Mouse (Mus musculus) splenic B cell, adult 2 months (primary cell): ENCODE results near the gene Smim17.

ENCODE experiments used
- DNase-seq: peaks from one replicate; pipeline ENCODE4 v3.0.0-alpha.2; 2011; ENCODE audit warnings: low read depth, low spot score
- H3K27me3 ChIP-seq: 2 replicates; pipeline ENCODE4 v1.6.1; 2012; ENCODE audit warnings: mild to moderate bottlenecking, low read length, moderate library complexity, mixed read lengths; ENCODE audit not compliant: control insufficient read depth, poor library complexity, insufficient read depth, severe bottlenecking
- H3K36me3 ChIP-seq: 2 replicates; pipeline ENCODE4 v1.6.1; 2012; ENCODE audit warnings: mild to moderate bottlenecking, low read length, moderate library complexity, mixed read lengths; ENCODE audit not compliant: control insufficient read depth, poor library complexity, insufficient read depth, severe bottlenecking

The Smim17 gene

GRCm38 (mm10) chr7:6383044-6383455 is 15.5 kb upstream of the Smim17 start, which contains the start of gene Zfp28:
Gene Zfp28 (plus strand): TSS chr7:6383295.
- DNase-seq: peak; percentile 96
- Histone ChIP-seq H3K36me3 (no peaks in the 10 kb centered on the region), H3K27me3 (no peaks in the 10 kb centered on the region)

GRCm38 (mm10) chr7:6384011-6384410 is 14.5 kb upstream of the Smim17 start:
- no peak for DNase-seq
- H3K27me3 ChIP-seq: no peaks in the 10 kb centered on the region
- H3K36me3 ChIP-seq: no peaks in the 10 kb centered on the region

- Histone ChIP-seq H3K36me3 (0 out of 2 replicates have a peak, but pooled peaks cover 2% of the 10 kb centered on the region), H3K27me3 (no peaks in the 10 kb centered on the region)
- DNase-seq: no peak
Observed at GRCm38 (mm10) chr7:6386995-6387394, 11.5 kb upstream of the Smim17 start.

- DNase-seq: no peak
- Histone ChIP-seq H3K27me3 (no peaks in the 10 kb centered on the region), H3K36me3 (0 out of 2 replicates have a peak, but pooled peaks cover 4% of the 10 kb centered on the region)
Observed at GRCm38 (mm10) chr7:6388971-6389370, 9.5 kb upstream of the Smim17 start.

- Histone ChIP-seq H3K36me3 (0 out of 2 replicates have a peak, but pooled peaks cover 4% of the 10 kb centered on the region), H3K27me3 (no peaks in the 10 kb centered on the region)
- DNase-seq: no peak
Observed at GRCm38 (mm10) chr7:6389449-6389848, 9.1 kb upstream of the Smim17 start.

- Histone ChIP-seq H3K27me3 (no peaks in the 10 kb centered on the region; the same call in 1 of the 2 replicates), H3K36me3 (no peaks in the 10 kb centered on the region)
- peak; percentile 84 for DNase-seq
Observed at GRCm38 (mm10) chr7:6410043-6410442, 11.5 kb downstream of the Smim17 start, which contains the start of gene Gm20715. Gene Gm20715 (plus strand): TSS chr7:6410277.

GRCm38 (mm10) chr7:6414626-6415441 is 16.3 kb downstream of the Smim17 start:
- Histone ChIP-seq H3K36me3 (no peaks in the 10 kb centered on the region), H3K27me3 (no peaks in the 10 kb centered on the region; the same call in 1 of the 2 replicates)
- no peak for DNase-seq

- DNase-seq: no peak
- H3K36me3 ChIP-seq: no peaks in the 10 kb centered on the region
- no peaks in the 10 kb centered on the region; the same call in 1 of the 2 replicates for H3K27me3 ChIP-seq
Observed at GRCm38 (mm10) chr7:6415442-6415787, 16.9 kb downstream of the Smim17 start.

- no peaks in the 10 kb centered on the region for H3K27me3 ChIP-seq
- no peaks in the 10 kb centered on the region for H3K36me3 ChIP-seq
- DNase-seq: no peak
Observed at GRCm38 (mm10) chr7:6419894-6420293, 21.4 kb downstream of the Smim17 start.

GRCm38 (mm10) chr7:6429381-6429780 is 30.9 kb downstream of the Smim17 start:
- Histone ChIP-seq H3K27me3 (no peaks in the 10 kb centered on the region), H3K36me3 (no peaks in the 10 kb centered on the region)
- DNase-seq: peak; percentile 4

- H3K27me3 ChIP-seq: no peaks in the 10 kb centered on the region
- H3K36me3 ChIP-seq: no peaks in the 10 kb centered on the region
- DNase-seq: peak; percentile 66
Observed at GRCm38 (mm10) chr7:6430342-6430741, 31.8 kb downstream of the Smim17 start.

GRCm38 (mm10) chr7:6438388-6438787 is 39.9 kb downstream of the Smim17 start, which contains the start of gene Olfr1344:
Gene Olfr1344 (plus strand): TSS chr7:6438688.
- no peak for DNase-seq
- H3K27me3 ChIP-seq: no peaks in the 10 kb centered on the region
- H3K36me3 ChIP-seq: no peaks in the 10 kb centered on the region

- DNase-seq: no peak
- Histone ChIP-seq H3K27me3 (no peaks in the 10 kb centered on the region), H3K36me3 (no peaks in the 10 kb centered on the region)
Observed at GRCm38 (mm10) chr7:6441173-6441572, 42.7 kb downstream of the Smim17 start.

- no peak for DNase-seq
- Histone ChIP-seq H3K27me3 (no peaks in the 10 kb centered on the region), H3K36me3 (no peaks in the 10 kb centered on the region)
Observed at GRCm38 (mm10) chr7:6447771-6448170, 49.3 kb downstream of the Smim17 start.

- no peak for DNase-seq
- no peaks in the 10 kb centered on the region for H3K36me3 ChIP-seq
Observed at GRCm38 (mm10) chr7:6455868-6456267, 57.4 kb downstream of the Smim17 start, which contains the start of gene Olfr1336. Gene Olfr1336 (plus strand): TSS chr7:6456168.

More at GRCm38 (mm10) chr7:6455868-6456267, 57.4 kb downstream of the Smim17 start, which contains the start of gene Olfr1336:
- no peaks in the 10 kb centered on the region; the same call in 1 of the 2 replicates for H3K27me3 ChIP-seq
